Mouse (Mus musculus): ENCODE results near the gene Dna2. TPM values are rescaled to one million over a fixed set of nuclear protein-coding genes. Genes with fewer than 3 reads are reported as not detected.

Gene Dna2
- polyA plus RNA-seq, 1 experiment from 2014 or later = 18.7 TPM

DNA sequence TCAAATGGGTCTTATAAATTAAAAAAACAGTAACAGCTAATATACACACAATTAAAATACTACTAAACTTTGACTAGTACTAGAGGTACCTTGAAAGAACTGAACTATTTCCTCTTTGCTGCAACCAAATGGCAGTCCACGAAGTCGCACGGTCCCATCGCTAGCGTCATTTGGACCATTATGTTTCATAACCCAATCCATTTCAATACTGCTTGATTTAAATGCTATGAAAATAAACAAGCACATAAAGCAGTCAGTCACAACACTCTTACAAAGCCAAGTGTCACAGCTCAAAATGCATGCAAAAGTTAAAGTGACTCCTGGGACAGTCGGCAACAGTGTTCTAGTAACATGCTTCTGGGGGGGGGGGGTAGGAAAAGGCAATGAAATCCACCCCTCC, 72.5 kb downstream of the Dna2 start:
- ATAC-seq (ENCODE audit: low FRiP score) = no peak
- DNase-seq (ENCODE audit: low spot score) = no peak
- H3K4me1 ChIP-seq (replicated peaks; ENCODE audit: control insufficient read depth, insufficient read depth, low read length) = 0 out of 2 replicates have a peak, but pooled peaks cover 2% of the 10 kb centered on the region

DNA sequence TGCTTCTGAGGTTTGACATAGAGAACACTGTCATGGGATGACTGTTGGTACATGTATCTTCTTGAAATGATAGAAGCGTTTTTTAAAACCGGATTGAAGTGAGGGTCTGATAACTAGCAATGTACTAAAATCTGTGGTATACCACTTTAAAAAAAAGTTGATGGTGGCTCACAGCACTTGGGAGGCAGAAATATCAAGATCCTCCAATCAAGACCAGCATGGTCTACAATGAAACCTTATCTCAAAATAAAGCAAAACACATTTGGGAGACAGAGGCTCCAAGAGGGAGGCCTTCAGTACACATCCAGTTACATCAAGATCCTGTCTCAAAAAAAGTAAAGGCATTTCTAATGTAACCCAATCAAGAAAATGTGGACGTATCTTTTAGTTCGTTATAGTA, 74.9 kb downstream of the Dna2 start:
- 62% methylated on average over 4 of the region's 4 CpGs for WGBS
- Histone ChIP-seq H3K36me3 (ENCODE audit: control insufficient read depth, insufficient read depth, low read length) (0 out of 2 replicates have a peak, but pooled peaks cover 3% of the 10 kb centered on the region), H3K27ac (ENCODE audit: low read depth, low read length) (no peak overlapping the region), H3K9ac (ENCODE audit: low read depth, low read length) (peak overlapping the region; percentile 100), H3K4me3 (ENCODE audit: low read depth, low read length) (peak overlapping the region; percentile 97), H3K4me2 (replicated peaks; ENCODE audit: low read depth, low read length) (peak overlapping the region; percentile 62), H3K4me1 (replicated peaks; ENCODE audit: control insufficient read depth, insufficient read depth, low read length) (0 out of 2 replicates have a peak, but pooled peaks cover 2% of the 10 kb centered on the region), H3K27me3 (ENCODE audit: control insufficient read depth, insufficient read depth, low read length) (no peaks in the 10 kb centered on the region), H3K9me3 (ENCODE audit: control insufficient read depth, low read length) (no peaks in the 10 kb centered on the region)
- no peak for ATAC-seq (ENCODE audit: low FRiP score)
- DNase-seq (ENCODE audit: low spot score) = no peak

More for the DNA sequence above, 72.5 kb downstream of the Dna2 start:
- Histone ChIP-seq H3K27ac (ENCODE audit: low read depth, low read length) (no peak overlapping the region), H3K9ac (ENCODE audit: low read depth, low read length) (no peak overlapping the region), H3K9me3 (ENCODE audit: control insufficient read depth, low read length) (no peaks in the 10 kb centered on the region), H3K36me3 (ENCODE audit: control insufficient read depth, insufficient read depth, low read length) (peaks cover 8% of the 10 kb centered on the region), H3K4me2 (replicated peaks; ENCODE audit: low read depth, low read length) (no peak overlapping the region), H3K27me3 (ENCODE audit: control insufficient read depth, insufficient read depth, low read length) (no peaks in the 10 kb centered on the region), H3K4me3 (ENCODE audit: low read depth, low read length) (no peak overlapping the region)
- WGBS = 92% methylated on average over 6 of the region's 6 CpGs

GRCm38 (mm10) chr10:63022541-63023120, 75.8 kb downstream of the Dna2 start:
- under 1% methylated on average over 27 of the region's 27 CpGs for WGBS
- DNase-seq (ENCODE audit: low spot score) = no peak
- peak overlapping the region; percentile 62 for H3K4me2 ChIP-seq (replicated peaks; ENCODE audit: low read depth, low read length)
- 0 out of 2 replicates have a peak, but pooled peaks cover 2% of the 10 kb centered on the region for H3K4me1 ChIP-seq (replicated peaks; ENCODE audit: control insufficient read depth, insufficient read depth, low read length)
- H3K27ac ChIP-seq (ENCODE audit: low read depth, low read length) = peak overlapping the region; percentile 100
- no peak for ATAC-seq (ENCODE audit: low FRiP score)
- H3K9me3 ChIP-seq (ENCODE audit: control insufficient read depth, low read length) = no peaks in the 10 kb centered on the region
- H3K27me3 ChIP-seq (ENCODE audit: control insufficient read depth, insufficient read depth, low read length) = no peaks in the 10 kb centered on the region
- H3K4me3 ChIP-seq (ENCODE audit: low read depth, low read length) = peak overlapping the region; percentile 97
- peak overlapping the region; percentile 100 for H3K9ac ChIP-seq (ENCODE audit: low read depth, low read length)
- H3K36me3 ChIP-seq (ENCODE audit: control insufficient read depth, insufficient read depth, low read length) = 0 out of 2 replicates have a peak, but pooled peaks cover 3% of the 10 kb centered on the region

DNA sequence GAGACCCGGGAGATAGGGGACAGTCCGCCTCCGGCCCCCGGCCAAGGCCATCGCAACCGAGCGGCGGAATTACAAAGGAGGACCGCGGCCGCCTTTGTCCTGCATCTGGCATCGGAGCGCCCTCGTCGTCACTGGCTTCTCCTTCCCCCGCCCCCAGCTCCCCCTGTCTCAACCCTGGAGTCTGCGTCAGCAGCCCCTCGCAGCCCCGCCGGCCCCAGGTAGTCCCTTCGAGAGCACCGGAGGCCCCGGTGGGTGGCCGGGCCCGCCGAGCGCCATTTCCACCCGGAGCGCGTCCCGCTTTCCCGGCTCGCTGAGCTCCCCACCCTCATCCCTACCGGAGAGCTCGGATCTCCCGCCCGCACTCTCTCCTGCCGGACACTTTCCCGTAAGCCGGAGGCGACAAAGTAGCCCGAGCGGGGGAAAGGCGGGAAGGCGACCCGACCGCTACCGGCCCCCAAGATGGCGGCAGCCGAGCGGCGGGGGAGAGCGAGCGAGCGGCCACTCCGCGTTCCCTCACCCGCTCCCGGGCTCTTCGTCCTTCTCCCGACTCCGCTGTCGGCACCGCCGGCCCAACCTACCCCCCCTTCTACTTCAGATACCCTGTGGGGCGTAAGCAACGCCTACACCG, 76.4 kb downstream of the Dna2 start:
- peak overlapping the region; percentile 97 for H3K4me3 ChIP-seq (ENCODE audit: low read depth, low read length)
- DNase-seq (ENCODE audit: low spot score) (peak; percentile 77), ATAC-seq (ENCODE audit: low FRiP score) (peak; percentile 31)
- 0 out of 2 replicates have a peak, but pooled peaks cover 2% of the 10 kb centered on the region for H3K4me1 ChIP-seq (replicated peaks; ENCODE audit: control insufficient read depth, insufficient read depth, low read length)
- WGBS = under 1% methylated on average over 61 of the region's 68 CpGs
- 0 out of 2 replicates have a peak, but pooled peaks cover 3% of the 10 kb centered on the region for H3K36me3 ChIP-seq (ENCODE audit: control insufficient read depth, insufficient read depth, low read length)
- H3K27me3 ChIP-seq (ENCODE audit: control insufficient read depth, insufficient read depth, low read length) = no peaks in the 10 kb centered on the region
- peak overlapping the region; percentile 100 for H3K9ac ChIP-seq (ENCODE audit: low read depth, low read length)
- H3K4me2 ChIP-seq (replicated peaks; ENCODE audit: low read depth, low read length) = peak overlapping the region; percentile 62
- H3K9me3 ChIP-seq (ENCODE audit: control insufficient read depth, low read length) = no peaks in the 10 kb centered on the region
- H3K27ac ChIP-seq (ENCODE audit: low read depth, low read length) = peak overlapping the region; percentile 100

Other genes with a start within 250 kb of the Dna2 start
- gene Stox1, start 220.9 kb upstream of the Dna2 start, polyA plus RNA-seq (2014; fragmentation: Nextera tagmentation; extraction: Ambion mirVana) = 2.0 and 2.7 TPM in 2 replicates
- 155 and 176 TPM in 2 replicates for gene Ccar1, start 154.7 kb upstream of the Dna2 start, polyA plus RNA-seq (2014; fragmentation: Nextera tagmentation; extraction: Ambion mirVana)
- 32.9 and 41.5 TPM in 2 replicates for gene Tet1, start 38.0 kb upstream of the Dna2 start, polyA plus RNA-seq (2014; fragmentation: Nextera tagmentation; extraction: Ambion mirVana)
- gene Slc25a16, start 26.4 kb upstream of the Dna2 start, polyA plus RNA-seq (2014; fragmentation: Nextera tagmentation; extraction: Ambion mirVana) = 11.6 and 12.9 TPM in 2 replicates
- 24.8 and 35.0 TPM in 2 replicates for gene Rufy2, start 33.2 kb downstream of the Dna2 start, polyA plus RNA-seq (2014; fragmentation: Nextera tagmentation; extraction: Ambion mirVana)
- 163 and 166 TPM in 2 replicates for gene Hnrnph3, start 77.2 kb downstream of the Dna2 start, polyA plus RNA-seq (2014; fragmentation: Nextera tagmentation; extraction: Ambion mirVana)
- 1.3 and 1.5 TPM in 2 replicates for gene Pbld2, start 77.3 kb downstream of the Dna2 start, polyA plus RNA-seq (2014; fragmentation: Nextera tagmentation; extraction: Ambion mirVana)
- 0.78 and 1.2 TPM in 2 replicates for gene Pbld1, start 113.1 kb downstream of the Dna2 start, polyA plus RNA-seq (2014; fragmentation: Nextera tagmentation; extraction: Ambion mirVana)
- 0.34 and 0.43 TPM in 2 replicates for gene Atoh7, start 152.6 kb downstream of the Dna2 start, polyA plus RNA-seq (2014; fragmentation: Nextera tagmentation; extraction: Ambion mirVana)